Mouse (Mus musculus): ENCODE measurements around the gene Vmn1r11. TPM values are rescaled to one million over a fixed set of nuclear protein-coding genes. Genes with fewer than 3 reads are reported as not detected.

Gene Vmn1r11
- polyA plus RNA-seq (2015; fragmentation: Nextera tagmentation; extraction: Ambion mirVana): not detected in 2 replicates

- Histone ChIP-seq H3K4me1 (replicated peaks) (no peaks in the 10 kb centered on the region), H3K27me3 (replicated peaks) (no peaks in the 10 kb centered on the region), H3K36me3 (no peaks in the 10 kb centered on the region), H3K9me3 (no peaks in the 10 kb centered on the region), H3K9ac (no peak within 1 kb of the TSS), H3K4me3 (replicated peaks) (no peak within 1 kb of the TSS), H3K27ac (no peak within 1 kb of the TSS), H3K4me2 (replicated peaks) (no peak within 1 kb of the TSS)
- 77% methylated on average over 1 of the region's 1 CpGs for WGBS
- ATAC-seq: no peak
Measured at GRCm38 (mm10) chr6:57133155-57133554, at the start of gene Vmn1r11. TSS of gene Vmn1r11 (plus strand) at chr6:57133455.

GRCm38 (mm10) chr6:57106358-57106757 lies 26.9 kb upstream of the Vmn1r11 start:
- no peaks in the 10 kb centered on the region for H3K9me3 ChIP-seq
- no peaks in the 10 kb centered on the region for H3K36me3 ChIP-seq
- no peaks in the 10 kb centered on the region for H3K4me1 ChIP-seq (replicated peaks)
- H3K4me3 ChIP-seq (replicated peaks): no peak overlapping the region
- H3K9ac ChIP-seq: no peak overlapping the region
- H3K4me2 ChIP-seq (replicated peaks): no peak overlapping the region
- 72% methylated on average over 1 of the region's 1 CpGs for WGBS
- no peak overlapping the region for H3K27ac ChIP-seq
- H3K27me3 ChIP-seq (replicated peaks): no peaks in the 10 kb centered on the region
- no peak for ATAC-seq

- no peak within 1 kb of the TSS for H3K4me2 ChIP-seq (replicated peaks)
- H3K9ac ChIP-seq: no peak within 1 kb of the TSS
- 83% methylated on average over 3 of the region's 3 CpGs for WGBS
- no peaks in the 10 kb centered on the region for H3K4me1 ChIP-seq (replicated peaks)
- no peaks in the 10 kb centered on the region for H3K9me3 ChIP-seq
- ATAC-seq: no peak
- no peaks in the 10 kb centered on the region for H3K36me3 ChIP-seq
- H3K27ac ChIP-seq: no peak within 1 kb of the TSS
- H3K27me3 ChIP-seq (replicated peaks): no peaks in the 10 kb centered on the region
- H3K4me3 ChIP-seq (replicated peaks): no peak within 1 kb of the TSS
Measured at GRCm38 (mm10) chr6:57109154-57109553, 24.1 kb upstream of the Vmn1r11 start, which contains the start of gene Vmn1r10. TSS of gene Vmn1r10 (plus strand) at chr6:57109454.

GRCm38 (mm10) chr6:57156619-57157018 lies 23.4 kb downstream of the Vmn1r11 start, which contains the start of gene Vmn1r12:
TSS of gene Vmn1r12 (plus strand) at chr6:57156919.
- WGBS: 78% methylated on average over 2 of the region's 2 CpGs
- no peak within 1 kb of the TSS for H3K4me2 ChIP-seq (replicated peaks)
- no peak within 1 kb of the TSS for H3K9ac ChIP-seq
- H3K36me3 ChIP-seq: no peaks in the 10 kb centered on the region
- H3K27me3 ChIP-seq (replicated peaks): no peaks in the 10 kb centered on the region
- H3K4me3 ChIP-seq (replicated peaks): no peak within 1 kb of the TSS
- ATAC-seq: no peak
- no peak within 1 kb of the TSS for H3K27ac ChIP-seq
- H3K9me3 ChIP-seq: no peaks in the 10 kb centered on the region
- H3K4me1 ChIP-seq (replicated peaks): no peaks in the 10 kb centered on the region

Other genes starting within 250 kb of the Vmn1r11 start
- 66.9 and 73.3 TPM in 2 replicates for gene Nt5c3, start 209.5 kb upstream of the Vmn1r11 start, polyA plus RNA-seq (2015; fragmentation: Nextera tagmentation; extraction: Ambion mirVana)
- 0.32 and 0.49 TPM in 2 replicates for gene Vmn1r4, start 209.4 kb upstream of the Vmn1r11 start, polyA plus RNA-seq (2015; fragmentation: Nextera tagmentation; extraction: Ambion mirVana)
- gene Vmn1r5, start 163.2 kb upstream of the Vmn1r11 start, polyA plus RNA-seq (2015; fragmentation: Nextera tagmentation; extraction: Ambion mirVana): not detected in 2 replicates
- gene Vmn1r6, start 136.2 kb upstream of the Vmn1r11 start, polyA plus RNA-seq (2015; fragmentation: Nextera tagmentation; extraction: Ambion mirVana): not detected in 2 replicates
- not detected in 2 replicates for gene Vmn1r7, start 108.1 kb upstream of the Vmn1r11 start, polyA plus RNA-seq (2015; fragmentation: Nextera tagmentation; extraction: Ambion mirVana)
- not detected in 2 replicates for gene Vmn1r8, start 101.2 kb upstream of the Vmn1r11 start, polyA plus RNA-seq (2015; fragmentation: Nextera tagmentation; extraction: Ambion mirVana)
- gene Vmn1r9, start 66.7 kb upstream of the Vmn1r11 start, polyA plus RNA-seq (2015; fragmentation: Nextera tagmentation; extraction: Ambion mirVana): not detected in 2 replicates
- not detected in 2 replicates for gene Vmn1r10, start 24.0 kb upstream of the Vmn1r11 start, polyA plus RNA-seq (2015; fragmentation: Nextera tagmentation; extraction: Ambion mirVana)
- not detected in 2 replicates for gene Vmn1r12, start 23.5 kb downstream of the Vmn1r11 start, polyA plus RNA-seq (2015; fragmentation: Nextera tagmentation; extraction: Ambion mirVana)
- not detected in 2 replicates for gene Vmn1r13, start 69.8 kb downstream of the Vmn1r11 start, polyA plus RNA-seq (2015; fragmentation: Nextera tagmentation; extraction: Ambion mirVana)
- gene Vmn1r14, start 98.2 kb downstream of the Vmn1r11 start, polyA plus RNA-seq (2015; fragmentation: Nextera tagmentation; extraction: Ambion mirVana): not detected in 2 replicates
- not detected in 2 replicates for gene Vmn1r15, start 124.5 kb downstream of the Vmn1r11 start, polyA plus RNA-seq (2015; fragmentation: Nextera tagmentation; extraction: Ambion mirVana)
- gene Vmn1r16, start 196.0 kb downstream of the Vmn1r11 start, polyA plus RNA-seq (2015; fragmentation: Nextera tagmentation; extraction: Ambion mirVana): not detected in 2 replicates
- not detected in 2 replicates for gene Vmn1r17, start 230.3 kb downstream of the Vmn1r11 start, polyA plus RNA-seq (2015; fragmentation: Nextera tagmentation; extraction: Ambion mirVana)